Mouse (Mus musculus) v-Abl transformed pro-B cells (cell line): ENCODE data around the gene Slc8a1.

ENCODE experiments used
- in situ Hi-C, 2 experiments: fragments of 400-800 bp; cut with MboI; formaldehyde crosslinking; loops; one replicate each; pipeline ENCODE4 v1.15.1; 2025; ENCODE audit not compliant: unreplicated experiment in 2 of 2

The Slc8a1 gene

DNA sequence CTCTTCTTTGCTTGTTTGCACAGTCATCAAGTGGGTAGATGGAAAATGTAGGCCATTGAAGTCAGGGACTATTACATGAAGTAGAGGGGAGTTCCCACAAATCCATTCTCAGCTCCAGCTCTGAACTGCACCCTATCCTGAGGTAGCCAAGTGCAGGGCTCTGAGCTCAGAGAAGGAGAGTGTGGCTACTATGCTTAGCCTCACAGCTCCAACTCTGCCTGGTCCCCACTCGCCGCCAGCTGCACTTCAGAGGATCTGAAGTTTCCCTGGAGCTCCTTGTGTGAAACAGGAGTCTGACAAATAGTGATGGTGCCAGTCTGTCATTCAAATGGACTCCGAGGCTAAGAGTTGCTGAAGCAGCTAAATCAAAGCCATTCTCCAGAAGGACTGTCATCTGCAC is 282.9 kb downstream of the Slc8a1 start:
- in situ Hi-C loops: no loop called here

DNA sequence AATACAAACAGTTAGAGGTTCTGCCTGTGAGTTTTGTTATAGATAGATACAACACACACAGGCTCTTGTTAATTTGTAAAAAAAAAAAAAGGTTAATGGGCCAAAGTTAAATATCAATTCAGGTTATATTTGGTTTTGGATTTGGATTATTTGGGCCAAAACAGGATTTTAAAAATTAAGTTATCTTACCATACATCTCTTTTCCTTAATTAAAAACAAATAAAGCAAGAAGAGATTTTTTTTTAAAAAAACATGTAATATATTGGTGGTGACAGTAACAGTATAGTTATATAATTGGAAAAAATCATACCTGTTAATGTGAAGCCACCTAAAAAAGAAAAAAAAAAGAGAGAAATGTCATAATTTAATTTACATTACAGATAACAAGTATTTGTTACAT is 296.7 kb downstream of the Slc8a1 start, which contains the start of gene Gm11096:
Gene Gm11096 (plus strand): TSS at position 301 of the 400 bp plus-strand sequence.
- in situ Hi-C loops: no loop called here

DNA sequence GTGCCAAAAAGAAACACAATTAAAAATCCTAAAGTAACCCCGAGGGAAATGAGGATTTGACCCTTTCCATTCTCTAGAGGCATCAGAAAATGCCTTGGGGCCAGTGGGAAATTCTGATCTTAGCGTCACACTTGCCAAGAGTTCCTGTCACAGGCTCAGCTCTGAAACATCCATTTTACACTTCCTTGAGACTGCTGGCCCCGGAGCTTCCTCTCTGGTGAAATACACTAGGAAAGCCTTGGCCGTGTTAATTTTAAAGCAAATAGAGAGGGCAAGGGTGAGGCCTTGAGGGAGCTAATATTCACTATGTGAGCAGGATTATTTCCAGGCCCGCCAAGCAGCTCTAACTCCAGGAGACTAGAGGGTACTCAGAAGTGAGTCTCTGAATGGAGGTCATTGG is 305.0 kb downstream of the Slc8a1 start:
- in situ Hi-C loops: no loop called here

DNA sequence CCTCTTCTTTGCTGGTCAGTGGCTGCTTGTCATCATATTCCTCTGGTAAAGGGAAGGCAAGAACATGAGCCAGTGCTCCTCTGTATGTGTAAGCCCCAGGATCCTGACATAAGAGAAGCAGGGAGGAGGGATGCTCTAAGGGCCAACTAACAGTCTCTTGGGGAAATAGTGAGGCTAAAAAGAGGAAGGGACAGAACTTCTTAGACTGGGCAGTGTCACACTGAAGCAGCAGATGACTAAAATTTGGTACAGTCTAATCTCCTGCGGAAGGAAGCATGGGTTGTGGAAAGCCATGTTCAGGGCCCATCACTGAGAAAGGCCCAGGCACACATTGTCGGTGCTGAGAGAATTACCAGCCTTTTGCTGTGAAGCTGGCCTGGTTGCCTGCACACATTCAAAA is 305.4 kb downstream of the Slc8a1 start:
- in situ Hi-C loops: no loop called here

DNA sequence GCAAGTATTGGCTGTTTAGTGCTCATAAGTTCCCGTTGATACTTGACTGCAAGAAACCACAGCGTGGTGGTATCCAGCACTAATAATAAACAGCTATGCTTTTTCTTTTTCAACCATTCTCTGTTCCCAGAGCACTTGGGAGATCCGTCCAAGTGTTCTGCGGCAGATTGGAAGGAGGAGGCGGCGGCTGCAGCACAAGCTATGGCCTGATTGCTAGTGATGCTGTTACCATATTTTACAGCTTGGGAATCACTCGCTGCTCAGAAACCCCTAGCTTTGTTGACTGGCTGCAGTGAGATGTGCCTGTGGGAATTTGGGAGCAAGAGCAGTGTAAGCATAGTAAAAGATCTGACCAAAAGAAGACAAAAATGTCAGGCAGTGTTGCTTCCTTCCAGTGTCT is 310.9 kb downstream of the Slc8a1 start:
- in situ Hi-C loops: no loop called here

DNA sequence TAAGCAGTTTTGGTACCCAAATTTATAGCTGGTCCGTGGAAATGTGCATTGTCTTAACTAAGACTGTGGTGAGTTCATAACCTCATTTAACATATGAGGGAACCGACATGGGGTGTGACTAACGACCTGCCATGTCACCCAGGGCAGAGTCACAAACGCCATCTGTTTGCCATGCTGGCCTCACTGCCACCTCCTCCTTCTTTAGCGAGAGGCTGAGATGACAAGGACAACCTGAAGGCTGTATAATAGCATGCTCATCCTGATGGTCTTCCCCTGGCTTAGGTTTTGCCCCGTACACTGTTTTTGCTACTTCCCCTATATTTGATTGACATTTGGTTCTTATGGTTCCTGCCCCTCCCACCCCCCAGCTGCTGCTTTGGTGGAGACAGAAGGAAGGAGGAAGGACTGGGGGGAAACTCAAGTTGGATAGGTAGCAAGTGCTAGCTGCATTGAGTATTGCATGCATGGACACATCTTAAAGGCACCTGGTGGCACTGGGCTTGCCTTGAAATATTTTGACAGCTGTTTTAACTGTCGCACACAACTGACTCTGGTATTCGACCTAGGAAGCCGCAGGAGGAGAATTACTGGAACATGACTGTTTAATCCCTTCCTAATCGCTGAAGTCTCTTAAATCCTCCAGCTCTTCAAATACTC is 313.8 kb downstream of the Slc8a1 start:
- in situ Hi-C loops: no loop called here

DNA sequence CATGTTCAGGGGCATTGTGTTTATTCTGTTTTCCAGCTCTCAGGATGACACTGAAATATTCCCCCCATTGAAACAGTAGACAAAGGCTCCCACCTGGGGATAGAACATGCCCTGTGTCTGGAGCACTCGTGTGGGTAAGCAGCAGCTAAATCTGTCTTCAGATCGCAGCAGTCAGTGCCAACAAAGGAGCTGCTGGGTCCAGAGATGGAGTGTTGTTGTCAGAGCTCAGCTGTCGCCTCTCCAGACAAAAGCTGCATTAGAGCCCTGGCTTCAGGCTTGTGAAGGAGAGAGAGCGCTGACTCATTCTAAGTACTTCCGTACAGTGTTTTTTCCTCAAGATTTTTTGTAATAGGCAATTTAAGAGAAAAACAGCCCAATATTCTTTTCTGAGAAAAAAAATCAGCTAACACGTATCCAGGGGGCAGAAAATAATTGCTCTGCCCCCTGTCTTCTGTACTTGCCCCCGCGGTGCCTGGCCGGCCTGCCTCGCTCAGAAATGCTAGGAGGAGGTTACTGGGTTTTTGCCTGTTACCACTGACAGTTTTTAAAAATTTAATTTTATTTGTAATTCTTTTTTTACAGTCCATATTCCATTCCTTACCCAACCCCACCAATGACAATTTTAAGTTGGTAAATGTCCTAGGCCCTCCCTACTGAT is 318.2 kb downstream of the Slc8a1 start:
- in situ Hi-C loops: no loop called here

DNA sequence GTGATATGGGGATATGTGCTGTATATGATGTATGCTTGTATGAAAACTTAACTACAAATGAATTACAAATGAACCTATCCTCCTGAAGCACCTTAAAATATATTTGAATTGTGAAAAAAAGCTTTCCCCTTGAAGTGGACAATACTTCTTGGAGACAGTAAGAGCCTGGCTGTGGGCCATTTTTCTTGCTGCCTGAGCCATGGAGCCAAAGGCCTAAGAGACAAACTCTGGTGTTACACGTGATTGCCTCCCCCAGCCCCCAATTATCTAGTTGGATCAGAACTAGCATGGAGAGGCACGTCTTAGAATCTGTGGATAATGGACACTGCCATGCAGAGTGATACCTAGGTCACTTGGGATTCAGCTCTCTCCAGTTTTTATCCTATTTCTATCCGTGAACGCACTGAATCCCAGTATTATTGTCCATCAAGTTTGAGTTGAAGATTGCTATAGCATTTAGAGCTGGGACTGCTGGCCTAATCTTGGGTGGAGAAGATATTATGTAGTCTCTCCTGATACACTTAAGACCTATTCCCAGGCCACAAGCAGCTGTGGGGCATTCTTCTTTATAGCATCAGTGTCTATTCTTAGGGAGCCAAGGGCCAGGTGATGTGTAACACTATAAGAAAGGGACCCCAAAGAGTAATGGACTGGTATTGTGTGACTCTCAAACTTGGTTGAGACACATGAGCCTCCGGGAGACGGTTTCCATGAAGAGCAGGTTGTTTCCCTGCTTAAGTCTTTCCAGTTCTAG is 321.6 kb downstream of the Slc8a1 start:
- in situ Hi-C loops: no loop called here

DNA sequence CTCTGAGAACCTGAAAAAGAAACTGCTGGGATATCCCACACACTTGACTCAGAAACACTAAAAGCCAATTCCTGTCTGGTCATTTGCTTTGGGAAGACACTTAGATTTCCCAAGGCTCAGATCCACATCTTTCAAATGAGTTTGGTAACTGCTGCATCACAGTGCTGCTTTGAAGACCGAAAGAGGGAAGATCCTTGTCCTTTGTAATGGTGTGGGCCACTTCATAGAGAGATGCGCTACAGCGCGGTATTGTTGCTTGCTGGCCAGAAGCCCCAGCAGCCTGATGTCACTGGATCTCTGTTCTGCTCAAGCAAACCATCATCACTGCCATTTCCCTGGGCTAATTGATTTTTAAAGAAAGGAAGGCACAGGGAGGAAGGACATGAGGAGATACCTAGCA is 325.4 kb downstream of the Slc8a1 start:
- in situ Hi-C loops: no loop called here

DNA sequence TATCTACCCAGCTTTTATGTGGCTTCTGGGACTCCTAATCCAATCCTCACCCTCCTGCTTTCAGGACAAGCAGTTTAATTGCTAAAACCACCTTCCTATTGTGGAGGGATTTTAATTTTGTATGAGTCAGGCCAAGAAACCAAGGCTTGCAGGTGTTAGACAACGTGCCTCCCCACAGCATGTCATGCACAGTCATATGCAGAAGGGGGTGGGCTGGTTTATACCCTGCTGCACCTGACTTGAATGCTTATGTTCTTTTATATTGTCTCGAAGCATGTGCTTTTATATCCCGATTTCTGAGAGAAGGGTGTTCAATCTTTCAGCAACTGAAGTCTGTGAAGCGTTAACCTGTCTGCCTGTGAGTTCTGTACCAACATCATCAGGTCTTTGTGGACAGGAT is 334.0 kb downstream of the Slc8a1 start:
- in situ Hi-C loops: no loop called here

DNA sequence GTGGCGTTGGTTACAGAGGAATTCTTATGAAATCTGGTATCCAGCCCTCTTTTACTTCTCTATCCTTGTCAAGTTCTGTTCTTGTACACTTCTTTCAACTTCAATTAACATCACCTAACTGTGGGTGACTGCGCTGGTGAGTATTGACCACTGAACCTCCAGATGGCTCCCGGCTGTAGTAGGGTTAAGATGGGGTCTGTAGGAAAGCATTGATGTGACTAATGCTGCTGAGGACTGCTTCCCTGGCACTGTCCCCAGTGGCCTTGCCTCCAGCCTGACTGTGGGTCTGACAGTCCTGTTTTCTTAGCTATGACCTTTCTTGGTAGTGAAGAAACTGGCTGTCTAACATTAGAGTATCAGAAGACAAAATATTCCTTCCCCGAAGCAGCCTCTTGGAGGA is 335.1 kb downstream of the Slc8a1 start:
- in situ Hi-C loops: no loop called here

DNA sequence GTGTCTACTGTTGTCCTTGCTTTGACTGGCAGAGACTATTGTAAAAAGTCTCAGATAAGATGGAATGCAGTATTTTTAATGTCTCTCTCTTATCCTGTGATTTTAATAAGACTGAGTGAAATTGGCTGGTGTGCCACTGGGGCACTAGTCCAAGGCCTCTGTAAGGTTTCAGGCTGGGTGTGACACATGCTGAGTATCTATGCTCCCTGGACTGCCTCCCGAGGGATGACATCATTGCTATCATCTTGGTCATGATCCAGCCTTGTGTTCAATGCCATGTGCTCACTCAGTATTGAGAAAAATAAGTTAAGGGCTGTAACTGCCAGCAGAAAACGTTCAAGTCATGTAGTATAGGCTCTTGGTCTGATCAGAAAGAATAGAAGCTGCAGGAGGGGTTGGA is 335.5 kb downstream of the Slc8a1 start:
- in situ Hi-C loops: no loop called here

DNA sequence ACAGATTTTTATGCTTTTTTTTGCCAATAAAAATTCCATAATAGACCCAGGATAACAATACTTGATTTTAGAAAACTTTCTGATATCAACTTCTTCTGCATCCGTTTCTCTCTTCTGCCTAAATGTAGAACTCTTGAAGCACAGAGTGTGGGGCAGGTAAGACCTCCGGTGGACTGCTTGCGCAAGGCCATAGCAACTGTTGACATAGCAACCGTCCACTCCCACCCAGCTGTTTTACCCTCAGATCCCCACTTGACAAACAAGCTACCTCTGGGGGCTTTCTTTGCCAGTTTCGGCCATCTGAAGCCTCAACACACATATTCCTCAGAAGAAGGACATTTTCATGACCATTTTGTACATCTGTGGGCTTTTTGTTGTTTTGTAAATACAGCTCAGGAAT is 337.8 kb downstream of the Slc8a1 start:
- in situ Hi-C loops: no loop called here

DNA sequence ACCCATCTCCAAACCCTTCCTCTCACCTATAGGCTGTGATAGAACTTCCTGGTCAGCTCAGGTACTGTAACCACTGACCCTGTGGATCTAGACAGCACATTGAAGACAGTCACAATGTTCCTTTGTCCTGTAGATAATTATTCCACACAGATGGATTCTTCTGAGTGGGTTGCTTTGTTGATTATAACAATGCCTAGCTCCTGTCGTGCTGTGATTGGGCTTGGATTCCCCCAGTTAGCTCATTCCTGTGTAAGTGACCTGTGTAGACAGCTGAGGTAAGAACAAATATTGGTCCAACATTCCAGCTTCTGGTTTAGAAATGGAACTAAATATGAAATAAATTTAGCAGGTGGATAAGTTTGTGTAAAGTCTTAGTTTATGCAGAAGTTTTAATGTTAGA is 340.7 kb downstream of the Slc8a1 start:
- in situ Hi-C loops: no loop called here

DNA sequence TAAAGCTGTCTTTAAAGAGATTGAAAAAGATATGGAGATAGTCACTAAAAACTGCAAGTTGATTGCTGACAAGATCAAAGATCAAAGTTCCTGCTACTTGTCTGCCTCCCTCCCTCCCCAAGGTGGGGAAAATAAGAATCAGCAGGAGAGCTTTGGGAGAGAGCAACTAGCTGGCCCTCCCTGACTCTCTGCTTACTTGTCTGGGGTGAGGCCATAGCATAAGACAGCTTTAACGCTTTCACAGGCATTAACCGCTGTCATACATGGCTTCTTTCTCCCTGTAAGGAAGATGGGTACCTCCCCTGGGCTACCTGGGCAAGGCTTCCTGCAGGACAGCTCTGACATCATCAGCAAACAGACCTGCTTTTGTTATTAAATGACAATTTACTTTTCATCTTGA is 344.1 kb downstream of the Slc8a1 start:
- in situ Hi-C loops: no loop called here

DNA sequence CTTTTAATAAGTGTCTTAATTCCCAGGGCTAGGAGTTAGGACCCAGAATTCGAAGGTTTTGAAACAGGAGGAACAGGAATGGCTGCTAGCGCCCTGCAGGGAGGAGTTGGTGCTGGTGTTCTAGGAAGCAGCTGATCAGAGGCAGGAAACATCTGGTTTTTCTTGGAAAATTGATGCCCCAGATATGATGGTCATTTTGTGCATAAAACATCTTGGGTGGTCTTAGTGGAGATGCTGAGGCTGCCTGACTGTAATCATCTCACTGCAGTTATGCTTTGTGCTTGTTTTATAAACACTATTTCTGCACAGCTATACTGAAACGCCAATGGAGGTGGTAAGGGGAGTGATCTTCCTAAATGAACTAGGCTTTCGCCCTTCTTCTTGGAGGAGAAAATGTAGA is 345.1 kb downstream of the Slc8a1 start:
- in situ Hi-C loops: no loop called here

DNA sequence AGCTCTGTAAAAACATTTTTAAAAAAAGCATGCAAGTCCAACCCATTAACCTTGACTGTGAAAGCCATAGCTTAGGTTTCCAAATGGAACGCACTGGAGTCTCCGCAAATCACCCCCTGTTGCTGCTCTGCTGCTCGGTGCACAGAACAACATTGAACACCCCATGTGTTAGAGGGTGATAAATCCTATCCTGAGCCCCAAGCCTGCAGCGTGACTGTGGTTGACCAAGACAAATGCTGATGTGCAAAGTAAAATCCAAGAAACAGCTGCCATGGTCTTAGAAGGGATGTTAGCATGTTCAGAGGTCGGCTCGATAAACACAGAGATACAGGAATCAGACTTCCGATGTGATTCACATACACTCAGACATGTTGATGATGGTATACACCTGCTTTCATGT is 346.7 kb downstream of the Slc8a1 start:
- in situ Hi-C loops: no loop called here

DNA sequence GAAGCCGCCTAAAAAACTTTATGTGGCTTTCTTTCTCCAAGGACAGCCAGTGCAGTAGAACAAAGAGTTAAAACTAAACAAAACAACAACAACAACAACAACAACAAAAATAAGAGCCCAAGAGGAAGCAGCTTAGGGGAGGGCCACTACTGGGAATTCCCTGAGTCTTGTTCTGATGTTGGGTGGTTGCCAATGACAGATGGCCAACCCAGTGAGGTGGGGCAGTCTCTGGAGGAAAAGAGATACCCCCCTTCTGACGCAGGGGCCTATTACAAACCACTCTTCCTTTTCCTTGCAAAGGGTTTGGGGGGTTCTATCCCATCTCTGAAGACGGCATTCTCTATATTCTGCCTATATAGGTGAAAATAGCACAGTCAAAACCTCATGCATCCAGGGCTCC is 347.4 kb downstream of the Slc8a1 start:
- in situ Hi-C loops: no loop called here

DNA sequence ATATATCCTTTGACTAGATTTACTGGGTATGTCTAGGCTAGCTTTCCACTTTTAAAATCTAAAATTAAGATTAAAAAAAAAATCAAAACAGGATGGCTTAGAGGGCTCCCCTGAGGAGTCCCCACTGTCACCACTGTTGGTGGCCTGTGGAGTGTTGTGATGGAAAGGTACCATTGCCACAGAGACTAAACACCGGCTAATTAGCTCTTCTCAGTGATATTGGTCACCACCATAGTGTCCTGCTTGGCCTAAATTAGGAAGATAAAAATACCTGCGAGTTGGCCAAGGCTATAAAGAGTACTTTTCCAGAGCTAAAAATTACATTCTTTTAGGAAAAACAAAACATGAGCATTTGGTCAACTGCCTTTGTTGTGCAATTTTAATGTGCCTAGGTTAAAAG is 352.1 kb downstream of the Slc8a1 start:
- in situ Hi-C loops: no loop called here

DNA sequence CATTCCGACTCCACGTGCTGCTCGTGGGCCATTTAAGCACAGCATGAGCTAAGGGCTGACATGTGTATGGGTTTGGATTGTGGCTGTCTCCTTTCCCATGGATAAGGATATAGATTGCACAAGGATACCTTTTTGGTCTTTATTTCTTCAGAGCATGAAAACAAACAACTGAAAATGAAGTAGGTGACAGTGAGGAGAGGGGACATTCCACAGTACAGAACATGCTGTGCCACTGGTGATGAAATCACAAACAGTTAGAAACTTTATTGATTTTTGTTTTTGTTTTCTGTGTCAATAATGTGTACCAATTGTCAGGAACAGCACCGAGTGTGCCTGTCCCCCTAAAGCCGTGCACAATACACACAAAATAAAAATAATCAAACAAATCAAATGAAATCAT is 352.7 kb downstream of the Slc8a1 start:
- in situ Hi-C loops: no loop called here

DNA sequence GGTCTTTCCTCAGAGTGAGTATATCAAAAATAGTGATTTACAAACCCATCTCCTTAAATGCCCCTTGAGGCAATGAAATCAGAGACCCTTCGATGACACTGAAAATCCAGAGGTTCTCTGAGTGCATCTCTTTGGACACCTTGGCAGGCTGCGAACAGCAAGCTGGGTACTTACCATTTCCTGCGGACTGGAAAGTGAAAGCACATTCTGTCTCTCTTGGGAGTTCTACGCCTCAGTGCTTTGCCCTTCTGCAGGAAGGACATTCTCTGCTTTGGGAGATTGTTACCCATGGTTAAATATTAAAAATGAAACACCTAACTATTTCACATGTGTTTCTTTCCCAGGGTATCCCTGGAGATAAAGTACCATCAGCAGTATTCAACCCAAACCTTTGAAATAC is 354.7 kb downstream of the Slc8a1 start:
- in situ Hi-C loops: no loop called here

DNA sequence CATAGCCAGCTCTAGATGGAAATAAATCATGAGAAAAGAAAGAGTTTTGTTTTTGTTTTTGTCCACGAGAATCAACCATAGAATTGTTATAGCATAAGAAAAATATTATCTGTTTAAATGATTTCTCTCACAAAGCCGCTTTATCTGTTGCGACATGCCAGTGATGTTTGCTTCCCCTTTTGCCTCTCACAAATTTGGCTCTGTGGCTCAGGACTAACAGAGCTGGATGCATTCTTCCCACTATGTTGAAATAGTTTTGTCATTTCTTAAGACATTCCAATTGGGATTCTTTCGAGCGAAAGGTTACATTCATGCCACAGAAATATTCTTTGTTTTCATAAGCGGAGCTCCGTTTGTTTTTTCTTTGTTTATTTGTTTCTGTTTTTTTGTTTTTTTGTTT is 359.7 kb downstream of the Slc8a1 start:
- in situ Hi-C loops: no loop called here
